Mouse (Mus musculus) bone marrow, adult 2 months (tissue): ENCODE data around the gene Cnst.

ENCODE experiments used
- CTCF ChIP-seq: fragments of 200-500 bp; IDR thresholded peaks from 2 replicates; pipeline ENCODE4 v1.5.1; 2011; ENCODE audit warnings: low read length, control low read depth; ENCODE audit not compliant: control insufficient read depth, insufficient read depth
- POLR2A ChIP-seq: fragments of 200-500 bp; IDR thresholded peaks from 2 replicates; pipeline ENCODE4 v1.6.1; 2011; ENCODE audit warnings: low read depth, mild to moderate bottlenecking, control low read depth, low read length, borderline replicate concordance; ENCODE audit not compliant: control insufficient read depth

DNA sequence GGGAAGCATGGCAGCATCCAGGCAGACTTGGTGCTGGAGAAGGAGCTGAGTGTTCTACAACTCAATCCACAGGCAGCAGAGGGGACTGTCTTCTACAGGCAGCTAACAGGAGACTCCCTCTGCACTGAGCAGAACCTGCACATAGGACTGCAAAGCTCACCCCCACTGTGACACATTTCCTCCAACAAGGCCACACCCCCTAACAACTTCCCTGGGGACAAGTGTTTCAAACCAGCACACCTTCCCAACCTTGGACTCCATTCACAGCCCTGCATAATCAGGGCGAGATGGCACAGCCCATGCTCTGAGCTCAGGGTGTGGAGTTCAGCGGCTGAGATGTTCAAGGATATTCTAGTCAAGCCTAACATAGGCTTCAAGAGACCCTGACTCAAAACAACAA, 130.9 kb downstream of the Cnst start:
- TF ChIP-seq POLR2A: no peak
- TF ChIP-seq CTCF: no peak
